Mouse (Mus musculus) heart, adult 2 months (tissue): ENCODE measurements at regions not wholly inside any gene's neighbourhood (a gene's known extent, or its start where the extent isn't known, plus 50 kb on each side); places are given as distances from the start of the nearest gene placed in this dataset.

ENCODE experiments used
- CTCF ChIP-seq: fragments of 200-600 bp; IDR thresholded peaks from 2 replicates; pipeline ENCODE4 v1.8.1; 2022; ENCODE audit warnings: antibody characterized with exemption, mild to moderate bottlenecking, moderate library complexity
- EP300 ChIP-seq: fragments of 200-500 bp; IDR thresholded peaks from 2 replicates; pipeline ENCODE4 v1.6.1; 2011; ENCODE audit warnings: low read depth, low read length, control low read depth; ENCODE audit not compliant: insufficient read depth
- POLR2A ChIP-seq: fragments of 200-500 bp; IDR thresholded peaks from 2 replicates; pipeline ENCODE4 v1.6.1; 2011; ENCODE audit warnings: mild to moderate bottlenecking, low read depth, low read length, control low read depth; ENCODE audit not compliant: insufficient read depth

GRCm38 (mm10) chr2:45601332-45601900 is 484.2 kb upstream of the Zeb2 start:
- TF ChIP-seq CTCF (no peak), POLR2A (no peak), EP300 (no peak)
